ENCODE assay signal across 24 mouse cellular contexts in genomic region chr13:97923009-97923408, GRCm38 (mm10).
A peak's percentile ranks its signal among the peaks of the same experiment; 100 is the strongest.
DNase-seq lines count a peak whose midpoint lies in the region; ATAC-seq and TF ChIP-seq lines count a peak whose summit lies in the region.
"Had no signal": no experiment of that assay in that cellular context is flagged by ENCODE, and none has a peak within 500 bp of the region (broad histone marks: within the 10 kb centered on the region; RNA-seq: fewer than 3 reads in every experiment).

No protein-coding gene starts in this region.

- WGBS in heart, embryonic 12.5 days = 87% methylated on average over 5 of the region's 5 CpGs
- 89% methylated on average over 5 of the region's 5 CpGs for WGBS in forebrain, embryonic 16.5 days

- H3K36me3 ChIP-seq in heart, embryonic 12.5 days = no peaks in the 10 kb centered on the region
- H3K36me3 ChIP-seq in forebrain, embryonic 16.5 days (ENCODE audit: control insufficient read depth, insufficient read depth) = no peaks in the 10 kb centered on the region
- H3K36me3 ChIP-seq: embryonic facial prominence, embryonic 10.5 days; forebrain, embryonic 15.5 days; lung, embryonic 15.5 days; midbrain, embryonic 13.5 days; neural tube, embryonic 12.5 days had no signal

- H3K4me2 ChIP-seq in heart, embryonic 12.5 days = no peak overlapping the region
- no peak overlapping the region for H3K4me2 ChIP-seq in forebrain, embryonic 16.5 days (ENCODE audit: low read length)
- H3K4me2 ChIP-seq: forebrain, embryonic 15.5 days; hindbrain, embryonic 14.5 days; lung, embryonic 15.5 days; midbrain, embryonic 13.5 days; neural tube, embryonic 12.5 days had no signal

- no peak for TF ChIP-seq CTCF in layer of hippocampus, adult 2 months (conservative IDR thresholded peaks at IDR 0.05)

- no peaks in the 10 kb centered on the region for H3K4me1 ChIP-seq in heart, embryonic 12.5 days (replicated peaks)
- peaks cover 15% of the 10 kb centered on the region for H3K4me1 ChIP-seq in forebrain, embryonic 16.5 days (replicated peaks; ENCODE audit: control insufficient read depth, insufficient read depth, low read length)
- H3K4me1 ChIP-seq: megakaryocyte, embryonic 14.5 days had no signal

- no peak overlapping the region for H3K27ac ChIP-seq in heart, embryonic 12.5 days (ENCODE audit: poor library complexity, severe bottlenecking)
- peak overlapping the region; percentile 82 for H3K27ac ChIP-seq in layer of hippocampus, adult 2 months
- no peak overlapping the region for H3K27ac ChIP-seq in forebrain, embryonic 16.5 days (ENCODE audit: low read length)
- H3K27ac ChIP-seq: embryonic facial prominence, embryonic 10.5 days; forebrain, embryonic 15.5 days; hindbrain, embryonic 14.5 days; kidney, postnatal 0 days; liver, embryonic 14.5 days; lung, embryonic 15.5 days; midbrain, embryonic 13.5 days; neural tube, embryonic 12.5 days had no signal

- H3K4me3 ChIP-seq in heart, embryonic 12.5 days = no peak overlapping the region
- no peak overlapping the region for H3K4me3 ChIP-seq in layer of hippocampus, adult 2 months
- H3K4me3 ChIP-seq in forebrain, embryonic 16.5 days (replicated peaks; ENCODE audit: low read length) = no peak overlapping the region
- H3K4me3 ChIP-seq: embryonic facial prominence, embryonic 10.5 days; forebrain, embryonic 15.5 days; lung, embryonic 15.5 days; megakaryocyte, embryonic 14.5 days; midbrain, embryonic 13.5 days; neural tube, embryonic 12.5 days had no signal

- no peaks in the 10 kb centered on the region for H3K27me3 ChIP-seq in heart, embryonic 12.5 days (replicated peaks)
- no peaks in the 10 kb centered on the region for H3K27me3 ChIP-seq in forebrain, embryonic 16.5 days (replicated peaks; ENCODE audit: control insufficient read depth, insufficient read depth, low read length)
- H3K27me3 ChIP-seq: forebrain, embryonic 15.5 days; lung, embryonic 15.5 days; neural tube, embryonic 12.5 days had no signal

- no peaks in the 10 kb centered on the region; the same call in 1 of the 2 replicates for H3K9me3 ChIP-seq in heart, embryonic 12.5 days (replicated peaks)
- no peaks in the 10 kb centered on the region for H3K9me3 ChIP-seq in forebrain, embryonic 16.5 days (ENCODE audit: control insufficient read depth, low read length)
- H3K9me3 ChIP-seq: embryonic facial prominence, embryonic 10.5 days; forebrain, embryonic 15.5 days; lung, embryonic 15.5 days; midbrain, embryonic 13.5 days; neural tube, embryonic 12.5 days had no signal

- no peak for ATAC-seq in heart, embryonic 12.5 days (ENCODE audit: insufficient number of reproducible peaks, low FRiP score)
- ATAC-seq in forebrain, embryonic 16.5 days = no peak
- ATAC-seq: forebrain, embryonic 15.5 days; inflammation-experienced regulatory T-cells, adult 6 months; midbrain, embryonic 13.5 days had no signal

- H3K9ac ChIP-seq in heart, embryonic 12.5 days = no peak overlapping the region
- H3K9ac ChIP-seq in forebrain, embryonic 16.5 days (replicated peaks; ENCODE audit: low read depth, low read length) = no peak overlapping the region
- H3K9ac ChIP-seq: forebrain, embryonic 15.5 days; hindbrain, embryonic 14.5 days; liver, embryonic 14.5 days; lung, embryonic 15.5 days; midbrain, embryonic 13.5 days; neural tube, embryonic 12.5 days had no signal

- peak; percentile 32 for DNase-seq in adrenal gland, adult 2 months
- DNase-seq in adrenal gland, adult 18-20 months (ENCODE audit: low spot score in 2 of 2) = no peak
- peak; percentile 72 for DNase-seq in heart, adult 11 months
- DNase-seq in T-cell, adult 2 months (ENCODE audit: low spot score) = peak; percentile 9
- peak; percentile 72 to 74 for DNase-seq in layer of hippocampus, adult 2 months (ENCODE audit: low spot score in 2 of 2)
- no peak for DNase-seq in embryo, embryonic 10.5 days (ENCODE audit: low spot score)
- DNase-seq: adrenal gland, adult 8-10 months; cerebellum, adult 18-20 months; gastrocnemius, postnatal 36 days; heart, postnatal 4 days; kidney, adult 18-20 months; lung, postnatal 36 days had no signal

Comparison
In these comparisons a context has a peak if more than half of its experiments do, and no peak if none do; other contexts are left out.
1. DNase-seq: peak in adrenal gland, adult 2 months (single experiment), heart, adult 11 months (single experiment), T-cell, adult 2 months (single experiment) and layer of hippocampus, adult 2 months (2 of 2); none in adrenal gland, adult 18-20 months (0 of 2) and embryo, embryonic 10.5 days (single experiment).